Mouse (Mus musculus) naive thymus-derived CD4-positive, alpha-beta T cell, adult 5 months (primary cell): ENCODE results near the gene Pmm2. TPM values are rescaled to one million over a fixed set of nuclear protein-coding genes. Genes with fewer than 3 reads are reported as not detected.

Experiments
- polyA plus RNA-seq: library from polyadenylated mRNA; unstranded; fragments of 100-300 nt; shearing (Covaris generic); gene quantifications from one replicate; pipeline ENCODE4 v1.2.1, GENCODE M21; 2017

Gene Pmm2
- polyA plus RNA-seq = 84.2 TPM

GRCm38 (mm10) chr16:8637217-8638051 lies at the start of gene Pmm2, which contains the start of gene Tmem186:
Pmm2 (plus strand) TSS chr16:8637674.
Tmem186 (minus strand) TSS chr16:8637712.

DNA sequence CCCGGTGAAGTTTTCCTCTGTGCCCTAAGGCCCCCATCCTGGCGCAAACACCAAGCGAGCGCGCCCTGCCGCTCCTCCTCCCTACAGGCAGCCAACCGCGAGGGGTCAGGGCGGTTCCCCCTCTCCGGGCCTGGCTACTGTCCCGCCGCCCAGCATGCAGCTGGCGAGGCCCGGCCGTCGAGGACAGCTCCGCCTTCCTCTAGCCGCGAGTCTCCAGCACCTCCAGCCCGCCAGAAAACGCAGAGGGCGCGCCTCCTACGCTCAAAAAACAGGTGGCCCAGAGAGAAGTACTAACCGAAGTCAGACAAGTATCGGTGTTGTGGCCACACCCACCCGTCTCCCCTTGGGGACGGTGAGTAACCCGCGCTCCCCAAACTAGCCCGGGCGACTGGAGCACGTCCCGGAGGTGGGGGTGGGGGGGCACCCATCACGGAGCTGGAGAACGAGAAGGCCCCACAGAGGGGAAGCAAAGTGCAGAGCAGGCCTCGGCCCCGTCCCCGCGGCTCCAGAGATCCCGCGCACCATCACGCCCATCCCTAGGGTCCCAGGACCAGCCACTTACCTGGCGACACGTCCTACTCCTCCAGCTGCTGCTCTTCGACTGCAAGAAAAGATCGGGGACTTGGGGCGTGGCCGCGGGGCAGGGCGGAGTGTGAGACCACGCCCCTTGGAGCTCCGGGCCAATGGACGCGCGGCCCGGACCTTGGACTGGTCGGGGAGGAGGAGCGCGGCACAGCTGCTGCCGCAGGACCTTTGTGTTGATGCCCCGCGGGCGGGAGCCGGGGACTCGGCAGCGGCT lies 34.3 kb downstream of the Pmm2 start, which contains the start of gene Carhsp1:
Gene Carhsp1 (minus strand): TSS at position 605 of the 799 bp plus-strand sequence.

GRCm38 (mm10) chr16:8680470-8680869 lies 43.0 kb downstream of the Pmm2 start, which contains the start of gene Gm5767:
Gm5767 (plus strand) TSS chr16:8680770.

Other genes starting within 250 kb of the Pmm2 start
- not detected for gene Tmem114, start 212.5 kb upstream of the Pmm2 start, polyA plus RNA-seq
- 23.2 TPM for gene Mettl22, start 166.9 kb upstream of the Pmm2 start, polyA plus RNA-seq
- 0.30 TPM for gene Abat, start 124.2 kb upstream of the Pmm2 start, polyA plus RNA-seq
- 17.2 TPM for gene Tmem186, start within 50 bp of the Pmm2 start, polyA plus RNA-seq
- 14.3 TPM for gene Carhsp1, start 34.5 kb downstream of the Pmm2 start, polyA plus RNA-seq
- gene Gm5767, start 43.1 kb downstream of the Pmm2 start, polyA plus RNA-seq = not detected
- gene Usp7, start 154.6 kb downstream of the Pmm2 start, polyA plus RNA-seq = 182 TPM
- 71.5 TPM for gene 1810013L24Rik, start 192.4 kb downstream of the Pmm2 start, polyA plus RNA-seq